9 mouse cellular contexts compared by ENCODE assay signal in the genomic region with DNA sequence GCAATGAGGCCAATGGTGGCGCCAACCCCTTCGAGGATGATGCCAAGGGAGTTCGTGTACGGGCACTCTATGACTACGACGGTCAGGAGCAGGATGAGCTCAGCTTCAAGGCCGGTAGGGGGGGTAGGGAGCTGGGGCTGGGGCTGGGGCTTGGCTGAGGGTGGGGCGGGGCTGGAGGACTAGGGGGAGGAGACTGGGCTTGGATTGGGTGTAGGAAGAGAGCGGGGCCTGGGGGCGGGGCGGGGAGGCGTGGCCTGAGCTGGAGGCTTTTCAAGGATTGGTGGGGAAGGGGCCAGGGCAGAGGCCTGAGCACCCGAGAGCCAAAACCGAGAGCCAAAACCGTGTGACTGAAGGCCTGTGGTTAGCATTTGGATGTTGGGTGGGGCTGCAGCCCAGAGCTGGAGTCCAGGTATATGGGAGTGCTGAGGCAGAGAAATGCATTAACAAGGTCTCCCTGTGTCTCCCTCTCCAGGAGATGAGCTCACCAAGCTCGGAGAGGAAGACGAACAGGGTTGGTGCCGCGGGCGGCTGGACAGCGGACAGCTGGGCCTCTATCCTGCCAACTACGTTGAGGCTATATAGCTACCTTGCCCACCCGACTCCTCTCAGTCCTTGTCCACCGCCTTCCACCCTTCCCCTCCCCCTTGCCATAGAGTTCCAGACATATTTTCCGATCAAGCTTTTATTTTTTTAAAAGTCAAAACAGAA. TPM values are rescaled to one million over a fixed set of nuclear protein-coding genes. Genes with fewer than 3 reads are reported as not detected.
DNase-seq lines count a peak whose midpoint lies in the region; ATAC-seq and TF ChIP-seq lines count a peak whose summit lies in the region.
"Had no signal": no experiment of that assay in that cellular context is flagged by ENCODE, and none has a peak within 500 bp of the region (broad histone marks: within the 10 kb centered on the region; RNA-seq: fewer than 3 reads in every experiment).

No protein-coding gene starts in this region.

- no peaks in the 10 kb centered on the region for H3K9me3 ChIP-seq in liver, embryonic 14.5 days (ENCODE audit: control insufficient read depth, low read length)
- H3K9me3 ChIP-seq in neural tube, embryonic 14.5 days (ENCODE audit: control insufficient read depth, low read length), result no peaks in the 10 kb centered on the region

- WGBS in liver, embryonic 14.5 days (ENCODE audit: insufficient replicate concordance), result 2% methylated on average over 25 of the region's 25 CpGs
- 6% methylated on average over 25 of the region's 25 CpGs for WGBS in neural tube, embryonic 14.5 days

- no peak for TF ChIP-seq EP300 in liver, embryonic 14.5 days (IDR thresholded peaks at IDR 0.05; ENCODE audit: low read depth)

- H3K27ac ChIP-seq in liver, embryonic 14.5 days, result no peak overlapping the region
- no peak overlapping the region for H3K27ac ChIP-seq in neural tube, embryonic 14.5 days (ENCODE audit: low read depth, low read length)

- peak overlapping the region; percentile 9 for H3K4me2 ChIP-seq in liver, embryonic 14.5 days (ENCODE audit: low read depth)
- H3K4me2 ChIP-seq in neural tube, embryonic 14.5 days (ENCODE audit: low read depth, low read length), result peak overlapping the region; percentile 35; the same call in 1 of the 2 replicates

- H3K36me3 ChIP-seq in liver, embryonic 14.5 days (replicated peaks; ENCODE audit: control insufficient read depth, insufficient read depth, low read depth), result no peaks in the 10 kb centered on the region
- no peaks in the 10 kb centered on the region for H3K36me3 ChIP-seq in neural tube, embryonic 14.5 days (ENCODE audit: control insufficient read depth, insufficient read depth, low read length)

- peak; percentile 81 for ATAC-seq in liver, embryonic 14.5 days (ENCODE audit: insufficient read depth)
- ATAC-seq in neural tube, embryonic 14.5 days (ENCODE audit: low read depth), result peak; percentile 80

- TF ChIP-seq CTCF in brain, embryonic 14.5 days (IDR thresholded peaks at IDR 0.05; ENCODE audit: borderline replicate concordance, extremely low read depth, insufficient read depth, insufficient read length), result no peak
- 0 out of 2 replicates have a peak, but pooled peaks have one; percentile 28 for TF ChIP-seq CTCF in liver, embryonic 14.5 days (IDR thresholded peaks at IDR 0.05; ENCODE audit: low read depth)

- H3K9ac ChIP-seq in liver, embryonic 14.5 days (replicated peaks), result no peak overlapping the region
- no peak overlapping the region for H3K9ac ChIP-seq in neural tube, embryonic 14.5 days (replicated peaks; ENCODE audit: low read depth, low read length)

- H3K27me3 ChIP-seq in liver, embryonic 14.5 days (ENCODE audit: control insufficient read depth, insufficient read depth, low read length), result no peaks in the 10 kb centered on the region; the same call in 1 of the 2 replicates
- no peaks in the 10 kb centered on the region for H3K27me3 ChIP-seq in neural tube, embryonic 14.5 days (ENCODE audit: control insufficient read depth, insufficient read depth, low read length)
- H3K27me3 ChIP-seq: CH12.LX had no signal

- peak; percentile 63 to 87 for DNase-seq in cerebellum, postnatal 4 days (ENCODE audit: low spot score in 2 of 2)
- DNase-seq in cerebellum, adult 11 months, result no peak
- DNase-seq in brain, embryonic 14.5 days (ENCODE audit: low read depth), result peak; percentile 93
- DNase-seq in gastrocnemius, adult 8-10 months (ENCODE audit: low spot score in 2 of 2), result peak; percentile 16 to 18
- DNase-seq in hindlimb bud, embryonic 11.5 days (ENCODE audit: extremely low spot score, low read depth, low spot score), result peak; percentile 31
- peak; percentile 29 to 46 (median 33) for DNase-seq in liver, embryonic 14.5 days (ENCODE audit: low read depth in 3 of 3, low spot score in 3 of 3)
- DNase-seq in yolk sac, embryonic 10.5 days (ENCODE audit: low spot score), result peak; percentile 96

- H3K4me3 ChIP-seq in liver, embryonic 14.5 days (ENCODE audit: insufficient read depth in 1 of 2, low read depth in 2 of 2, low read length in 2 of 2), result no peak overlapping the region
- 0 out of 2 replicates have a peak overlapping the region, but pooled peaks have one; percentile 3 for H3K4me3 ChIP-seq in neural tube, embryonic 14.5 days (ENCODE audit: low read depth, low read length)

- TF ChIP-seq POLR2A in brain, embryonic 14.5 days (IDR thresholded peaks at IDR 0.05; ENCODE audit: borderline replicate concordance, extremely low read depth, insufficient read depth, insufficient read length, poor library complexity, severe bottlenecking), result no peak

- 0 out of 4 replicates have a peak, but pooled peaks cover 0 to 2% of the 10 kb centered on the region in 2 experiments for H3K4me1 ChIP-seq in liver, embryonic 14.5 days (replicated peaks; ENCODE audit: control insufficient read depth in 2 of 2, insufficient read depth in 2 of 2, low read length in 1 of 2)
- no peaks in the 10 kb centered on the region for H3K4me1 ChIP-seq in neural tube, embryonic 14.5 days (ENCODE audit: control insufficient read depth, insufficient read depth, low read length)

RNA-seq across cellular contexts. Expression of a gene that starts 20.6 kb away (rescaled TPM):
- 1.1 and 1.3 TPM in 2 replicates for polyA plus RNA-seq in brain, embryonic 14.5 days (2012; rRNA removed)
- total RNA-seq in gastrocnemius, adult 8-10 months (2022), result not detected
- not detected in 2 replicates for polyA plus RNA-seq in liver, embryonic 14.5 days (2012; rRNA removed)
- polyA plus RNA-seq in liver, embryonic 14.5 days (2014; fragmentation: Nextera tagmentation; extraction: Ambion mirVana), result not detected in 2 replicates
- 0.59 and 1.3 TPM in 2 replicates for polyA plus RNA-seq in neural tube, embryonic 14.5 days (2014; fragmentation: Nextera tagmentation; extraction: Ambion mirVana)
- total RNA-seq: CH12.LX had no signal

RNA-seq across cellular contexts. Expression of a gene that starts 52.8 kb away (rescaled TPM):
- polyA plus RNA-seq in brain, embryonic 14.5 days (2012; rRNA removed), result 19.0 and 27.8 TPM in 2 replicates
- under 1 TPM in 2 of 4 experiments, not detected in 2; 0.15 to 0.51 TPM for total RNA-seq in gastrocnemius, adult 8-10 months (2022)
- polyA plus RNA-seq in liver, embryonic 14.5 days (2012; rRNA removed), result 0.03 and 0.08 TPM in 2 replicates
- 0.14 TPM in 1 of 2 replicates, not detected in the other for polyA plus RNA-seq in liver, embryonic 14.5 days (2014; fragmentation: Nextera tagmentation; extraction: Ambion mirVana)
- polyA plus RNA-seq in neural tube, embryonic 14.5 days (2014; fragmentation: Nextera tagmentation; extraction: Ambion mirVana), result 45.5 and 53.6 TPM in 2 replicates

Comparison
In these comparisons a context has a peak if more than half of its experiments do, and no peak if none do; other contexts are left out.
1. RNA of a gene that starts 52.8 kb away (polyA plus RNA-seq): 45.5 to 53.6 TPM in neural tube, embryonic 14.5 days and 19.0 to 27.8 TPM in brain, embryonic 14.5 days; 0.03 to 0.14 TPM in liver, embryonic 14.5 days; every median in the first group is over 10 times any median in the second.